Mouse (Mus musculus) cerebellum, adult 2 months (tissue): ENCODE measurements at regions not wholly inside any gene's neighbourhood (a gene's known extent, or its start where the extent isn't known, plus 50 kb on each side); places are given as distances from the start of the nearest gene placed in this dataset.

Source experiments
- DNase-seq, 2 experiments: peaks; one replicate each; pipeline ENCODE4 v3.0.0; 2021
- H3K27ac ChIP-seq: fragments of 200-500 bp; 2 replicates; pipeline ENCODE4 v1.5.1; 2012; ENCODE audit warnings: low read length, control low read depth, inconsistent platforms; ENCODE audit not compliant: insufficient read depth
- H3K27me3 ChIP-seq: fragments of 200-500 bp; 2 replicates; pipeline ENCODE4 v1.6.1; 2012; ENCODE audit warnings: inconsistent platforms, mild to moderate bottlenecking, low read length, moderate library complexity; ENCODE audit not compliant: control insufficient read depth, insufficient read depth
- H3K4me1 ChIP-seq: fragments of 200-500 bp; 2 replicates; pipeline ENCODE4 v1.6.1; 2011; ENCODE audit warnings: low read length; ENCODE audit not compliant: control insufficient read depth, insufficient read depth
- H3K4me3 ChIP-seq: fragments of 200-500 bp; replicated peaks from 2 replicates; pipeline ENCODE3; 2011; ENCODE audit warnings: mild to moderate bottlenecking, low read depth, low read length, control low read depth; ENCODE audit not compliant: insufficient read depth
- CTCF ChIP-seq: fragments of 200-500 bp; IDR thresholded peaks from 2 replicates; pipeline ENCODE4 v1.5.1; 2011; ENCODE audit warnings: low read depth, mild to moderate bottlenecking, control low read depth, low read length, moderate library complexity, borderline replicate concordance; ENCODE audit not compliant: insufficient read depth
- POLR2A ChIP-seq: fragments of 200-500 bp; IDR thresholded peaks from 2 replicates; pipeline ENCODE4 v1.6.1; 2011; ENCODE audit warnings: low read length, control low read depth, borderline replicate concordance; ENCODE audit not compliant: insufficient read depth
- WGBS: fragments of 180-500 bp; shearing (Covaris S2); methylation state at CpG from one replicate; pipeline ENCODE4 v1.1.7; 2018; 5-methylcytosine and 5-hydroxymethylcytosine counted together

DNA sequence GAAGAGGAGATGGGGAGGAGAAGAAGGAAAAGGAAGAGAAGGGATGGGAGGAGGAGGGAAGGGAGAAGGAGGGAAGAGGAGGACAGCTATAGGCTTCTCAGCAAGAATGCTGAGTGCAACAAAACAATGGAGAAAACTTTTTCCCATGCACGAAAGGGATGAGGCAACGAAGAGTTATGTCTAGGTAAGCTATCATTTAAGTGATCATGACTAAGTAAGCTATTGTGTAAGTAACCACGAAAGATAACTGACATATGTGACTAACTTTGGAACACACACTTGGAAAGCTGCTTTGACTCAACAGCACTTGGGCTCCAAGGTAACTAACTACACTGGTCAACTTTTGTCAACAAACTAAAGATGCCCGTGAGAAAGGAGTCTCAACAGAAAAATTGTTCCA is 50.9 kb upstream of the Fstl1 start:
- no peaks in the 10 kb centered on the region for H3K4me1 ChIP-seq
- TF ChIP-seq POLR2A: no peak
- no peak for TF ChIP-seq CTCF
- H3K4me3 ChIP-seq: no peak overlapping the region
- no peak overlapping the region for H3K27ac ChIP-seq
- 89% methylated on average over 4 of the region's 4 CpGs for WGBS
- H3K27me3 ChIP-seq: no peaks in the 10 kb centered on the region
- DNase-seq: no peak

DNA sequence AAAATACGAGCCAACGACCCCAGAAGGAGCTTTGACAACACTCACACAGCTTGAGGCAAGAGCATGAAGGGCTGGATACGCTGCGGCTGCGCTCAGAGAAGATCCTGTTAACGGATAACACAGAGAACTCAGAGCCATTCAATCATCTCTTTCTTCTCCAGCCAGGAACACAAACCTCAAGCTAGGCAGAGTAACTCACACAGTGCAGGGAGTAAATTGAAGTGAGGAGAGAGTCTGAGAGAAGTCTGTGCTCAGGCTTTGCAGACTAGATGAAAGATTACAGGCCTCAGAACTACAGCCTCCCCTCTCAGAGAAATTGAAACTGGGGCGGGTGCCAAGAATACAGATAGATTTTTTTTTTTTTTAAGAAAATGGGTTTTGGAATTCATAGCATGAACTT is 60.9 kb upstream of the Ndufb4 start:
- Histone ChIP-seq H3K27me3 (no peaks in the 10 kb centered on the region), H3K27ac (no peak overlapping the region), H3K4me3 (no peak overlapping the region), H3K4me1 (no peaks in the 10 kb centered on the region)
- no peak for DNase-seq
- 30% methylated on average over 7 of the region's 7 CpGs for WGBS
- no peak for TF ChIP-seq POLR2A
- no peak for TF ChIP-seq CTCF

DNA sequence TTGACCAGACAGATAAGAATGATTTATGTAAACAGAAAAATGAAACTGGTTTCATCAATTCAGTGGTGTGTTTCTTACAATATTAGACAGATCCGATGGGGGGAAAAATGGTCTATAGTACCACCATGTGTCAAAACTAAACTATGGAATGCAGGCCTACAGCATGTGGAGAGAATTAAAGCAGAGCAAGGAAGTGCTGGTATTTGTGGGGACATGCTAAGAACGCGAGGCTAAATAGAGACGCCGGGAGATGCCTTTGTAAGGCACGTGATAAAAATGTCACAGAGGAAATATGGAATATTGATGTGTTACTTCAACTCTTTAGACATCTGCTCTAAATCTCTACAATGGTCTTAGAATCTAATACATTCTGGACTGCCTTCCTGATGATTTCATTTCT is 60.0 kb upstream of the Ndufb4 start:
- DNase-seq: no peak
- Histone ChIP-seq H3K27ac (no peak overlapping the region), H3K4me1 (no peaks in the 10 kb centered on the region), H3K27me3 (no peaks in the 10 kb centered on the region), H3K4me3 (no peak overlapping the region)
- WGBS: 89% methylated on average over 6 of the region's 6 CpGs
- no peak for TF ChIP-seq POLR2A
- TF ChIP-seq CTCF: no peak

GRCm38 (mm10) chr16:37706242-37706923 is 52.1 kb upstream of the Ndufb4 start:
- Histone ChIP-seq H3K4me3 (no peak overlapping the region), H3K4me1 (no peaks in the 10 kb centered on the region), H3K27ac (no peak overlapping the region), H3K27me3 (no peaks in the 10 kb centered on the region; the same call in 1 of the 2 replicates)
- DNase-seq: no peak
- TF ChIP-seq CTCF: no peak
- TF ChIP-seq POLR2A: no peak
- 89% methylated on average over 9 of the region's 9 CpGs for WGBS

GRCm38 (mm10) chr16:37705209-37705608 is 51.0 kb upstream of the Ndufb4 start:
- Histone ChIP-seq H3K27ac (no peak overlapping the region), H3K4me1 (no peaks in the 10 kb centered on the region), H3K27me3 (no peaks in the 10 kb centered on the region; the same call in 1 of the 2 replicates), H3K4me3 (no peak overlapping the region)
- TF ChIP-seq POLR2A (no peak), CTCF (no peak)
- WGBS: 90% methylated on average over 5 of the region's 5 CpGs
- no peak for DNase-seq

- Histone ChIP-seq H3K27ac (no peak overlapping the region), H3K27me3 (no peaks in the 10 kb centered on the region; the same call in 1 of the 2 replicates), H3K4me1 (no peaks in the 10 kb centered on the region), H3K4me3 (no peak overlapping the region)
- WGBS: 56% methylated on average over 9 of the region's 9 CpGs
- peak in 1 of 2 experiments; percentile 26 for DNase-seq
- TF ChIP-seq POLR2A (no peak), CTCF (no peak)
These were observed 50.4 kb upstream of the Ndufb4 start for GRCm38 (mm10) chr16:37704461-37705155.
